Mouse (Mus musculus) gastrocnemius, postnatal 14 days (tissue): ENCODE results near the gene Gm49673. TPM values are rescaled to one million over a fixed set of nuclear protein-coding genes. Genes with fewer than 3 reads are reported as not detected.
"Not testable (repeated sequence)": the region's sequence is repeated elsewhere in the genome, so short reads cannot be mapped to it uniquely, and the experiment has no call there.

Experiments
- DNase-seq: peaks from one replicate; pipeline ENCODE4 v3.0.0; 2021; ENCODE audit warnings: mixed read lengths
- intact Hi-C: fragments of 180-260 bp; cut with DNase I; formaldehyde crosslinking; loops from one replicate; pipeline ENCODE4 v1.15.1; 2025; ENCODE audit warnings: low total_unique reads
- long read RNA-seq, 2 experiments: library from polyadenylated mRNA; stranded (forward); transcript quantifications; one replicate each; pipeline ENCODE4 v2.0.0; 2021
- total RNA-seq, 2 experiments: library from RNA; stranded (reverse); gene quantifications; 2 replicates each; pipeline ENCODE4 v1.2.3; 2021

Gm49673 gene
- total RNA-seq: under 1 TPM in 1 of 2 experiments, not detected in 1; 0.14 TPM
- long read RNA-seq, experiment 1, partial matches to known transcripts: 0 of 1 reads
- long read RNA-seq, experiment 1, other reads (novel, unspliced or antisense): 1 of 1 reads
- long read RNA-seq, experiment 2, partial matches to known transcripts: 0 of 4 reads
- long read RNA-seq, experiment 2, other reads (novel, unspliced or antisense): 4 of 4 reads

GRCm38 (mm10) chr17:8147439-8148316, at the start of gene Gm49673, which contains the start of gene Rnaset2a:
Gene Gm49673, minus strand, starts transcription at chr17:8147788.
Gene Rnaset2a, minus strand, starts transcription at chr17:8148097.
- intact Hi-C loops: not testable (repeated sequence)
- DNase-seq: peak; percentile 14

- intact Hi-C loops: no loop called here
- no peak for DNase-seq
Measured at GRCm38 (mm10) chr17:8195685-8196376, 48.2 kb upstream of the Gm49673 start.

GRCm38 (mm10) chr17:8193678-8194077, 46.1 kb upstream of the Gm49673 start:
- intact Hi-C loops: no loop called here
- DNase-seq: no peak

GRCm38 (mm10) chr17:8184217-8184616, 36.6 kb upstream of the Gm49673 start:
- DNase-seq: no peak
- intact Hi-C loops: no loop called here

- intact Hi-C loops: no loop called here
Measured at GRCm38 (mm10) chr17:8183815-8184214, 36.2 kb upstream of the Gm49673 start.

GRCm38 (mm10) chr17:8177090-8177489, 29.5 kb upstream of the Gm49673 start:
- intact Hi-C loops: no loop called here
- no peak for DNase-seq

More at GRCm38 (mm10) chr17:8183815-8184214, 36.2 kb upstream of the Gm49673 start:
- no peak for DNase-seq

GRCm38 (mm10) chr17:8171081-8171480, 23.5 kb upstream of the Gm49673 start:
- intact Hi-C loops: no loop called here
- DNase-seq: no peak

GRCm38 (mm10) chr17:8170331-8170730, 22.7 kb upstream of the Gm49673 start:
- DNase-seq: no peak
- intact Hi-C loops: no loop called here

- DNase-seq: peak; percentile 9
- intact Hi-C loops: not testable (repeated sequence)
Measured at GRCm38 (mm10) chr17:8167436-8167835, 19.8 kb upstream of the Gm49673 start.

- intact Hi-C loops: not testable (repeated sequence)
Measured at GRCm38 (mm10) chr17:8166454-8166853, 18.9 kb upstream of the Gm49673 start.

GRCm38 (mm10) chr17:8165977-8166376, 18.4 kb upstream of the Gm49673 start:
- intact Hi-C loops, DNase-seq: not testable (repeated sequence)

More at GRCm38 (mm10) chr17:8166454-8166853, 18.9 kb upstream of the Gm49673 start:
- DNase-seq: not testable (repeated sequence)

GRCm38 (mm10) chr17:8165608-8165945, 18.0 kb upstream of the Gm49673 start:
- intact Hi-C loops, DNase-seq: not testable (repeated sequence)

- intact Hi-C loops, DNase-seq: not testable (repeated sequence)
Measured at GRCm38 (mm10) chr17:8164701-8165607, 17.4 kb upstream of the Gm49673 start, which contains the start of gene Fgfr1op. Gene Fgfr1op, plus strand, starts transcription at chr17:8165501.

GRCm38 (mm10) chr17:8160969-8161368, 13.4 kb upstream of the Gm49673 start:
- intact Hi-C loops, DNase-seq: not testable (repeated sequence)

GRCm38 (mm10) chr17:8158627-8159026, 11.0 kb upstream of the Gm49673 start:
- DNase-seq, intact Hi-C loops: not testable (repeated sequence)

- DNase-seq, intact Hi-C loops: not testable (repeated sequence)
Measured at GRCm38 (mm10) chr17:8155982-8156381, 8.4 kb upstream of the Gm49673 start.

GRCm38 (mm10) chr17:8155010-8155409, 7.4 kb upstream of the Gm49673 start:
- intact Hi-C loops, DNase-seq: not testable (repeated sequence)

- DNase-seq: peak; percentile 16
- intact Hi-C loops: not testable (repeated sequence)
Measured at GRCm38 (mm10) chr17:8146931-8147330, 657 bp downstream of the Gm49673 start.
